In genomic region chr11:94370809-94371208, GRCm38 (mm10) we compare ENCODE assay signal across 12 mouse cellular contexts. TPM values are rescaled to one million over a fixed set of nuclear protein-coding genes. Genes with fewer than 3 reads are reported as not detected.
DNase-seq lines count a peak whose midpoint lies in the region; ATAC-seq lines count a peak whose summit lies in the region.
"Had no signal": no experiment of that assay in that cellular context is flagged by ENCODE, and none has a peak within 500 bp of the region (broad histone marks: within the 10 kb centered on the region; RNA-seq: fewer than 3 reads in every experiment).

No protein-coding gene starts in this region.

- 4% methylated on average over 5 of the region's 5 CpGs for WGBS in liver, embryonic 13.5 days (ENCODE audit: insufficient replicate concordance)
- 12% methylated on average over 5 of the region's 5 CpGs for WGBS in stomach, embryonic 15.5 days

- H3K27ac ChIP-seq in liver, embryonic 13.5 days, result peak overlapping the region; percentile 53
- peak overlapping the region; percentile 44; the same call in 1 of the 2 replicates for H3K27ac ChIP-seq in stomach, embryonic 15.5 days
- H3K27ac ChIP-seq: forebrain, embryonic 13.5 days; limb, embryonic 13.5 days had no signal

- peak; percentile 72; the same call in 1 of the 2 replicates for ATAC-seq in liver, embryonic 13.5 days (ENCODE audit: low read depth)
- ATAC-seq in stomach, embryonic 15.5 days (ENCODE audit: insufficient read depth, low FRiP score, low read depth), result peak; percentile 81
- ATAC-seq: forebrain, embryonic 13.5 days had no signal

- peaks cover 17% of the 10 kb centered on the region for H3K4me1 ChIP-seq in liver, embryonic 13.5 days (replicated peaks)
- H3K4me1 ChIP-seq in stomach, embryonic 15.5 days, result peaks cover 7% of the 10 kb centered on the region; the same call in 1 of the 2 replicates
- H3K4me1 ChIP-seq: forebrain, embryonic 13.5 days; limb, embryonic 13.5 days had no signal

- H3K9me3 ChIP-seq in liver, embryonic 13.5 days (replicated peaks), result no peaks in the 10 kb centered on the region
- no peaks in the 10 kb centered on the region for H3K9me3 ChIP-seq in stomach, embryonic 15.5 days
- H3K9me3 ChIP-seq: limb, embryonic 13.5 days had no signal

- peak; percentile 35 to 71 for DNase-seq in lung, adult 18-20 months
- no peak for DNase-seq in lung, postnatal 4 days
- peak; percentile 11 for DNase-seq in adipocyte (ENCODE audit: low spot score)
- DNase-seq in liver, embryonic 13.5 days, result peak; percentile 34
- DNase-seq in ovary, adult 18-20 months (ENCODE audit: low spot score), result no peak
- no peak for DNase-seq in heart, adult 9 months (ENCODE audit: low spot score in 2 of 2)
- DNase-seq in spleen, postnatal 4 days (ENCODE audit: low spot score in 2 of 2), result no peak
- DNase-seq: cerebellum, adult 11-12 months; heart, postnatal 4 days had no signal

- no peak overlapping the region for H3K4me2 ChIP-seq in liver, embryonic 13.5 days
- no peak overlapping the region for H3K4me2 ChIP-seq in stomach, embryonic 15.5 days
- H3K4me2 ChIP-seq: forebrain, embryonic 13.5 days; limb, embryonic 13.5 days had no signal

- peak overlapping the region; percentile 15; the same call in 1 of the 2 replicates for H3K9ac ChIP-seq in liver, embryonic 13.5 days
- no peak overlapping the region for H3K9ac ChIP-seq in stomach, embryonic 15.5 days
- H3K9ac ChIP-seq: forebrain, embryonic 13.5 days; limb, embryonic 13.5 days had no signal

- H3K36me3 ChIP-seq in liver, embryonic 13.5 days, result no peaks in the 10 kb centered on the region
- no peaks in the 10 kb centered on the region for H3K36me3 ChIP-seq in stomach, embryonic 15.5 days
- H3K36me3 ChIP-seq: limb, embryonic 13.5 days had no signal

- peaks cover 17% of the 10 kb centered on the region; the same call in 1 of the 2 replicates for H3K27me3 ChIP-seq in liver, embryonic 13.5 days
- no peaks in the 10 kb centered on the region for H3K27me3 ChIP-seq in stomach, embryonic 15.5 days (replicated peaks)
- H3K27me3 ChIP-seq: forebrain, embryonic 13.5 days; limb, embryonic 13.5 days had no signal

- no peak overlapping the region for H3K4me3 ChIP-seq in liver, embryonic 13.5 days (replicated peaks)
- no peak overlapping the region for H3K4me3 ChIP-seq in stomach, embryonic 15.5 days (replicated peaks)
- H3K4me3 ChIP-seq: forebrain, embryonic 13.5 days; limb, embryonic 13.5 days had no signal

RNA-seq across cellular contexts. Expression of gene Abcc3, which starts 22.0 kb away (rescaled TPM):
- 4.3 and 5.8 TPM in 2 replicates for polyA plus RNA-seq in liver, embryonic 13.5 days (2015; fragmentation: Nextera tagmentation; extraction: Ambion mirVana)
- polyA plus RNA-seq in stomach, embryonic 15.5 days (2015; fragmentation: Nextera tagmentation; extraction: Ambion mirVana), result 6.6 and 7.7 TPM in 2 replicates

RNA-seq across cellular contexts. Expression of gene Ankrd40, which starts 43.0 kb away (rescaled TPM):
- polyA plus RNA-seq in liver, embryonic 13.5 days (2015; fragmentation: Nextera tagmentation; extraction: Ambion mirVana), result 5.2 and 5.5 TPM in 2 replicates
- 24.2 and 27.3 TPM in 2 replicates for polyA plus RNA-seq in stomach, embryonic 15.5 days (2015; fragmentation: Nextera tagmentation; extraction: Ambion mirVana)

RNA-seq across cellular contexts. Expression of gene Luc7l3, which starts 49.0 kb away (rescaled TPM):
- polyA plus RNA-seq in liver, embryonic 13.5 days (2015; fragmentation: Nextera tagmentation; extraction: Ambion mirVana), result 53.4 and 68.8 TPM in 2 replicates
- polyA plus RNA-seq in stomach, embryonic 15.5 days (2015; fragmentation: Nextera tagmentation; extraction: Ambion mirVana), result 116 TPM in 2 replicates

Comparison
In these comparisons a context has a peak if more than half of its experiments do, and no peak if none do; other contexts are left out.
1. DNase-seq: peak in lung, adult 18-20 months (2 of 2), adipocyte (single experiment) and liver, embryonic 13.5 days (single experiment); none in lung, postnatal 4 days (0 of 2), ovary, adult 18-20 months (single experiment), heart, adult 9 months (0 of 2) and spleen, postnatal 4 days (0 of 2).